Mouse (Mus musculus) cerebellum, adult (tissue): Measurements from ENCODE around the gene Ifit3.
"Not testable (repeated sequence)": the region's sequence is repeated elsewhere in the genome, so short reads cannot be mapped to it uniquely, and the experiment has no call there.

Source experiments
- ATAC-seq: cut with Nextera tagmentation; 2 replicates; pipeline ENCODE4 v1.9.2; 2017; ENCODE audit warnings: mild to moderate bottlenecking, moderate library complexity, mixed read lengths; ENCODE audit not compliant: insufficient number of reproducible peaks, low FRiP score, low TSS enrichment

Gene Ifit3

GRCm38 (mm10) chr19:34583126-34583766 lies at the start of gene Ifit3:
Ifit3 (plus strand) TSS chr19:34583531.
- 0 out of 2 replicates have a peak, but pooled peaks have one; percentile 17 for ATAC-seq

- ATAC-seq, result no peak
These were observed 43.9 kb upstream of the Ifit3 start for GRCm38 (mm10) chr19:34539422-34539821.

- no peak for ATAC-seq
These were observed 37.1 kb upstream of the Ifit3 start for GRCm38 (mm10) chr19:34546211-34546610.

GRCm38 (mm10) chr19:34547976-34548375 lies 35.4 kb upstream of the Ifit3 start:
- ATAC-seq, result no peak

GRCm38 (mm10) chr19:34550205-34550533 lies 33.2 kb upstream of the Ifit3 start:
- no peak for ATAC-seq

GRCm38 (mm10) chr19:34550534-34551223 lies 32.7 kb upstream of the Ifit3 start, which contains the start of gene Ifit2:
Ifit2 (plus strand) TSS chr19:34550694.
- peak; percentile 91 for ATAC-seq

GRCm38 (mm10) chr19:34551981-34552380 lies 31.4 kb upstream of the Ifit3 start:
- no peak for ATAC-seq

GRCm38 (mm10) chr19:34553021-34553420 lies 30.3 kb upstream of the Ifit3 start:
- no peak for ATAC-seq

- no peak for ATAC-seq
These were observed 29.8 kb upstream of the Ifit3 start for GRCm38 (mm10) chr19:34553522-34553921.

GRCm38 (mm10) chr19:34554061-34554460 lies 29.3 kb upstream of the Ifit3 start:
- ATAC-seq, result no peak

GRCm38 (mm10) chr19:34556621-34557020 lies 26.7 kb upstream of the Ifit3 start:
- ATAC-seq, result no peak

- ATAC-seq, result no peak
These were observed 20.8 kb upstream of the Ifit3 start for GRCm38 (mm10) chr19:34562556-34562955.

GRCm38 (mm10) chr19:34566178-34566784 lies 17.1 kb upstream of the Ifit3 start:
- no peak for ATAC-seq

- ATAC-seq, result no peak
These were observed 14.1 kb upstream of the Ifit3 start for GRCm38 (mm10) chr19:34568988-34569895.

- no peak; the same call in 1 of the 2 replicates for ATAC-seq
These were observed 13.3 kb upstream of the Ifit3 start for GRCm38 (mm10) chr19:34569896-34570476.

- no peak for ATAC-seq
These were observed 12.3 kb upstream of the Ifit3 start for GRCm38 (mm10) chr19:34571080-34571479.

- no peak for ATAC-seq
These were observed 9.7 kb upstream of the Ifit3 start for GRCm38 (mm10) chr19:34573650-34574049.

GRCm38 (mm10) chr19:34577121-34577520 lies 6.2 kb upstream of the Ifit3 start:
- ATAC-seq, result no peak

GRCm38 (mm10) chr19:34582696-34583095 lies 635 bp upstream of the Ifit3 start:
- not testable (repeated sequence) for ATAC-seq
